Comparison of ENCODE assay signal across 22 mouse cellular contexts in the genomic region with DNA sequence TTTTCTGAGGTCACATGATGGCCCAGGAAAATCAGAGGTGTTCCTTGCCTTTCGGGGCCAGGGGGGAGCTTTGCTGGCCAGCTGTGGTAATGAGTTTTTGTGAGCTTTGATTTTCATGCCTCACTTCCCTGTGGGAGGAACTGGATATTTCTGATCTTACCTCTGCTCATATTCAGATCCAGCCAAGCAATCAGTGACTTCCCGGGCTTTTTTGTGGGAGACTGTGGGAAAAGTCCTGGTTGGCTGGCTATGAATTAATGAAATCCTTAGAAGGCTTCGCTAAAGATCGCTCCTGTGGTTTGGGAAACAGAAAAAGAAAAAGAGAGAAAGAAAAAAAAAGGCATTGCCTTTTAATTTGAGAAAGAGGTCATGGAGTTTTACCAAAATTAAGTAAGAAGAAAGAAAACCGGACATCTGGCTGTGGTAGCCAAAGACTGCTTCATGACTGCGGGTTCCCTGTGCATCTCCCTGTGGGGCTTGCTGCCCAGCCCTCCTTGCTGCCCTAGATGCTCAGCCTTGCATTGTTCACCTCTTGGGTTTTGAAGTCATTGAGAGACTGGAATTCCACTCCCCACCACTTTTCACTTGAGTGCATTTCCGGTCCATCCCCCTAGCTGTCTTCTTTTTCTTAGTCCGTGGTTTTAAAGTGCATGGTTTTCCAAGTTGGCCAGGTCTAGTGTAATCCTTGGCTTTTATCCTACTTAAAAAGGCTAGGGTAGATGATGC. TPM values are rescaled to one million over a fixed set of nuclear protein-coding genes. Genes with fewer than 3 reads are reported as not detected.
DNase-seq lines count a peak whose midpoint lies in the region; ATAC-seq and TF ChIP-seq lines count a peak whose summit lies in the region.
"Had no signal": no experiment of that assay in that cellular context is flagged by ENCODE, and none has a peak within 500 bp of the region (broad histone marks: within the 10 kb centered on the region; RNA-seq: fewer than 3 reads in every experiment).

No protein-coding gene starts in this region.

- no peak for TF ChIP-seq POLR2A in heart, adult 2 months (IDR thresholded peaks at IDR 0.05; ENCODE audit: insufficient read depth, low read depth, low read length)

- H3K36me3 ChIP-seq in hindbrain, embryonic 15.5 days: no peaks in the 10 kb centered on the region
- H3K36me3 ChIP-seq in hindbrain, embryonic 13.5 days: no peaks in the 10 kb centered on the region
- H3K36me3 ChIP-seq in neural tube, embryonic 15.5 days: no peaks in the 10 kb centered on the region
- no peaks in the 10 kb centered on the region for H3K36me3 ChIP-seq in embryonic facial prominence, embryonic 14.5 days (ENCODE audit: control insufficient read depth, insufficient read depth, low read length)
- 0 out of 2 replicates have a peak, but pooled peaks cover 3% of the 10 kb centered on the region for H3K36me3 ChIP-seq in heart, adult 2 months (ENCODE audit: control insufficient read depth, insufficient read depth, low read length)
- H3K36me3 ChIP-seq: liver, embryonic 13.5 days had no signal

- H3K27me3 ChIP-seq in hindbrain, embryonic 15.5 days: no peaks in the 10 kb centered on the region
- H3K27me3 ChIP-seq in hindbrain, embryonic 13.5 days: 0 out of 2 replicates have a peak, but pooled peaks cover 2% of the 10 kb centered on the region
- H3K27me3 ChIP-seq in neural tube, embryonic 15.5 days (replicated peaks): no peaks in the 10 kb centered on the region
- H3K27me3 ChIP-seq in embryonic facial prominence, embryonic 14.5 days (replicated peaks; ENCODE audit: control insufficient read depth, insufficient read depth, low read length): no peaks in the 10 kb centered on the region
- H3K27me3 ChIP-seq in heart, adult 2 months (ENCODE audit: control insufficient read depth, insufficient read depth, low read length): no peaks in the 10 kb centered on the region

- H3K27ac ChIP-seq in hindbrain, embryonic 15.5 days (replicated peaks): 0 out of 2 replicates have a peak overlapping the region, but pooled peaks have one; percentile 25
- H3K27ac ChIP-seq in hindbrain, embryonic 13.5 days: no peak overlapping the region
- H3K27ac ChIP-seq in neural tube, embryonic 15.5 days (replicated peaks): 0 out of 2 replicates have a peak overlapping the region, but pooled peaks have one; percentile 11
- peak overlapping the region; percentile 57 for H3K27ac ChIP-seq in embryonic facial prominence, embryonic 14.5 days (replicated peaks; ENCODE audit: low read depth, low read length)
- H3K27ac ChIP-seq in heart, adult 2 months: no peak overlapping the region
- H3K27ac ChIP-seq: liver, embryonic 13.5 days; stomach, postnatal 0 days had no signal

- no peaks in the 10 kb centered on the region for H3K9me3 ChIP-seq in hindbrain, embryonic 15.5 days
- H3K9me3 ChIP-seq in hindbrain, embryonic 13.5 days: no peaks in the 10 kb centered on the region
- no peaks in the 10 kb centered on the region for H3K9me3 ChIP-seq in neural tube, embryonic 15.5 days (replicated peaks)
- no peaks in the 10 kb centered on the region for H3K9me3 ChIP-seq in embryonic facial prominence, embryonic 14.5 days (ENCODE audit: control insufficient read depth, low read length)
- H3K9me3 ChIP-seq: liver, embryonic 13.5 days had no signal

- no peak for ATAC-seq in hindbrain, embryonic 15.5 days (ENCODE audit: low FRiP score, low read depth)
- ATAC-seq in hindbrain, embryonic 13.5 days (ENCODE audit: low FRiP score): no peak
- ATAC-seq in neural tube, embryonic 15.5 days (ENCODE audit: low FRiP score): no peak
- no peak for ATAC-seq in embryonic facial prominence, embryonic 14.5 days (ENCODE audit: low read depth)
- ATAC-seq: forebrain, embryonic 14.5 days; intestine, postnatal 0 days had no signal

- TF ChIP-seq CTCF in heart, adult 2 months (IDR thresholded peaks at IDR 0.05): no peak

- no peak for TF ChIP-seq EP300 in heart, adult 2 months (IDR thresholded peaks at IDR 0.05; ENCODE audit: insufficient read depth, low read depth, low read length)

- no peak overlapping the region for H3K4me2 ChIP-seq in hindbrain, embryonic 15.5 days
- H3K4me2 ChIP-seq in hindbrain, embryonic 13.5 days: no peak overlapping the region
- H3K4me2 ChIP-seq in neural tube, embryonic 15.5 days: no peak overlapping the region
- peak overlapping the region; percentile 10; the same call in 1 of the 2 replicates for H3K4me2 ChIP-seq in embryonic facial prominence, embryonic 14.5 days (ENCODE audit: low read depth, low read length)
- H3K4me2 ChIP-seq: heart, embryonic 11.5 days; liver, embryonic 13.5 days had no signal

- 24% methylated on average over 8 of the region's 8 CpGs for WGBS in hindbrain, embryonic 15.5 days
- WGBS in hindbrain, embryonic 13.5 days: 29% methylated on average over 8 of the region's 8 CpGs
- WGBS in neural tube, embryonic 15.5 days: 35% methylated on average over 8 of the region's 8 CpGs
- 29% methylated on average over 8 of the region's 8 CpGs for WGBS in embryonic facial prominence, embryonic 14.5 days
- WGBS in heart, adult 2 months: 70% methylated on average over 8 of the region's 8 CpGs

- no peak overlapping the region for H3K4me3 ChIP-seq in hindbrain, embryonic 15.5 days
- no peak overlapping the region for H3K4me3 ChIP-seq in hindbrain, embryonic 13.5 days
- no peak overlapping the region for H3K4me3 ChIP-seq in neural tube, embryonic 15.5 days (replicated peaks)
- no peak overlapping the region for H3K4me3 ChIP-seq in embryonic facial prominence, embryonic 14.5 days (ENCODE audit: low read depth, low read length)
- no peak overlapping the region for H3K4me3 ChIP-seq in heart, adult 2 months
- H3K4me3 ChIP-seq: liver, embryonic 13.5 days had no signal

- peaks cover 38% of the 10 kb centered on the region for H3K4me1 ChIP-seq in hindbrain, embryonic 15.5 days (replicated peaks)
- H3K4me1 ChIP-seq in hindbrain, embryonic 13.5 days (replicated peaks): peaks cover 66% of the 10 kb centered on the region
- peaks cover 63% of the 10 kb centered on the region for H3K4me1 ChIP-seq in neural tube, embryonic 15.5 days
- peaks cover 90% of the 10 kb centered on the region for H3K4me1 ChIP-seq in embryonic facial prominence, embryonic 14.5 days (ENCODE audit: control insufficient read depth, insufficient read depth, low read length)
- H3K4me1 ChIP-seq in heart, adult 2 months (ENCODE audit: control insufficient read depth, insufficient read depth, low read length): peaks cover 16% of the 10 kb centered on the region
- H3K4me1 ChIP-seq: liver, embryonic 13.5 days had no signal

- no peaks in the 10 kb centered on the region for H3K79me2 ChIP-seq in heart, adult 2 months (replicated peaks; ENCODE audit: control insufficient read depth, insufficient read depth, low read length)

- DNase-seq in neural tube, embryonic 10.5 days (ENCODE audit: extremely low spot score, low spot score): no peak
- peak; percentile 64 for DNase-seq in embryonic facial prominence, embryonic 14.5 days (ENCODE audit: low spot score)
- DNase-seq in heart, adult 2 months: no peak
- no peak for DNase-seq in adrenal gland, adult 18-20 months (ENCODE audit: low spot score in 2 of 2)
- DNase-seq: adrenal gland, adult 8-10 months; cerebellum, adult 8-10 months; gastrocnemius, postnatal 14 days; heart, postnatal 4 days; liver, embryonic 13.5 days; lung, postnatal 10 days; retina, postnatal 1 day; spleen, adult 18-20 months; thymus, postnatal 4 days had no signal

- intact Hi-C loops in heart, adult 2 months (cut with DNase I): no loop called here

- H3K9ac ChIP-seq in hindbrain, embryonic 15.5 days: no peak overlapping the region
- no peak overlapping the region for H3K9ac ChIP-seq in hindbrain, embryonic 13.5 days
- H3K9ac ChIP-seq in neural tube, embryonic 15.5 days (replicated peaks): no peak overlapping the region; the same call in 1 of the 2 replicates
- H3K9ac ChIP-seq in embryonic facial prominence, embryonic 14.5 days (ENCODE audit: low read depth, low read length): no peak overlapping the region
- no peak overlapping the region for H3K9ac ChIP-seq in heart, adult 2 months (ENCODE audit: low read depth, low read length)
- H3K9ac ChIP-seq: liver, embryonic 13.5 days had no signal

RNA-seq across cellular contexts. Expression of a gene that starts 9.7 kb away (rescaled TPM):
- polyA plus RNA-seq in hindbrain, embryonic 15.5 days (2015; fragmentation: Nextera tagmentation; extraction: Ambion mirVana): 2.7 and 3.2 TPM in 2 replicates
- 2.8 and 3.4 TPM in 2 replicates for polyA plus RNA-seq in hindbrain, embryonic 13.5 days (2015; fragmentation: Nextera tagmentation; extraction: Ambion mirVana)
- 1.8 and 2.0 TPM in 2 replicates for polyA plus RNA-seq in neural tube, embryonic 15.5 days (2015; fragmentation: Nextera tagmentation; extraction: Ambion mirVana)
- polyA plus RNA-seq in embryonic facial prominence, embryonic 14.5 days (2014; fragmentation: Nextera tagmentation; extraction: Ambion mirVana): 4.9 and 5.7 TPM in 2 replicates
- total RNA-seq in heart, adult 2 months (2021): 1 to 10 TPM; 3.2 to 4.5 TPM
- polyA plus RNA-seq in heart, adult 2 months (2012; rRNA removed): 2.1 and 3.8 TPM in 2 replicates
- 1 to 10 TPM; 2.9 to 3.7 TPM for total RNA-seq in adrenal gland, adult 18-20 months (2021)

RNA-seq across cellular contexts. Expression of a gene that starts 54.2 kb away (rescaled TPM):
- polyA plus RNA-seq in hindbrain, embryonic 15.5 days (2015; fragmentation: Nextera tagmentation; extraction: Ambion mirVana): 0.16 and 0.33 TPM in 2 replicates
- not detected in 2 replicates for polyA plus RNA-seq in hindbrain, embryonic 13.5 days (2015; fragmentation: Nextera tagmentation; extraction: Ambion mirVana)
- polyA plus RNA-seq in neural tube, embryonic 15.5 days (2015; fragmentation: Nextera tagmentation; extraction: Ambion mirVana): 0.20 TPM in 1 of 2 replicates, not detected in the other
- polyA plus RNA-seq in embryonic facial prominence, embryonic 14.5 days (2014; fragmentation: Nextera tagmentation; extraction: Ambion mirVana): 0.19 TPM in 1 of 2 replicates, not detected in the other
- total RNA-seq in heart, adult 2 months (2021): not detected
- polyA plus RNA-seq in heart, adult 2 months (2012; rRNA removed): not detected in 2 replicates
- total RNA-seq in adrenal gland, adult 18-20 months (2021): not detected
- total RNA-seq: gastrocnemius, postnatal 14 days; left cerebral cortex, postnatal 10 days had no signal
- polyA plus RNA-seq: forebrain, embryonic 14.5 days; neural tube, embryonic 14.5 days had no signal

Comparison
In these comparisons a context has a peak if more than half of its experiments do, and no peak if none do; other contexts are left out.
1. H3K27ac ChIP-seq: peak in hindbrain, embryonic 15.5 days (single experiment), neural tube, embryonic 15.5 days (single experiment) and embryonic facial prominence, embryonic 14.5 days (single experiment); none in hindbrain, embryonic 13.5 days (single experiment) and heart, adult 2 months (single experiment).